Mouse (Mus musculus): ENCODE measurements at regions not wholly inside any gene's neighbourhood (a gene's known extent, or its start where the extent isn't known, plus 50 kb on each side); places are given as distances from the start of the nearest gene placed in this dataset.

- no peak for DNase-seq (ENCODE audit: low spot score in 2 of 2)
Observed at GRCm38 (mm10) chr14:88410722-88411437, 60.3 kb downstream of the Pcdh20 start.

GRCm38 (mm10) chr14:88399270-88399669 lies 71.9 kb downstream of the Pcdh20 start:
- no peak for DNase-seq (ENCODE audit: low spot score in 2 of 2)

GRCm38 (mm10) chr14:88397187-88397586 lies 74.0 kb downstream of the Pcdh20 start:
- no peak for DNase-seq (ENCODE audit: low spot score in 2 of 2)

- DNase-seq (ENCODE audit: low spot score in 2 of 2) = no peak
Observed at GRCm38 (mm10) chr14:88395016-88395415, 76.2 kb downstream of the Pcdh20 start.

- no peak for DNase-seq (ENCODE audit: low spot score in 2 of 2)
Observed at GRCm38 (mm10) chr14:88384553-88384952, 86.6 kb downstream of the Pcdh20 start.

GRCm38 (mm10) chr14:88347177-88347576 lies 124.0 kb downstream of the Pcdh20 start:
- peak; percentile 56 to 69 for DNase-seq (ENCODE audit: low spot score in 2 of 2)

- DNase-seq (ENCODE audit: low spot score in 2 of 2) = no peak
Observed at GRCm38 (mm10) chr14:88337304-88337703, 133.9 kb downstream of the Pcdh20 start.

GRCm38 (mm10) chr14:88330613-88331012 lies 140.6 kb downstream of the Pcdh20 start:
- no peak for DNase-seq (ENCODE audit: low spot score in 2 of 2)

GRCm38 (mm10) chr14:88326411-88326810 lies 144.8 kb downstream of the Pcdh20 start:
- DNase-seq (ENCODE audit: low spot score in 2 of 2) = no peak

- no peak for DNase-seq (ENCODE audit: low spot score in 2 of 2)
Observed at GRCm38 (mm10) chr14:88278327-88278726, 192.9 kb downstream of the Pcdh20 start.

GRCm38 (mm10) chr14:88264771-88265170 lies 206.4 kb downstream of the Pcdh20 start:
- no peak for DNase-seq (ENCODE audit: low spot score in 2 of 2)

GRCm38 (mm10) chr14:88259034-88259433 lies 212.2 kb downstream of the Pcdh20 start:
- DNase-seq (ENCODE audit: low spot score in 2 of 2) = no peak

- no peak for DNase-seq (ENCODE audit: low spot score in 2 of 2)
Observed at GRCm38 (mm10) chr14:88255131-88255530, 216.1 kb downstream of the Pcdh20 start.
